Mouse (Mus musculus): ENCODE results near the gene Cacna1c. TPM values are rescaled to one million over a fixed set of nuclear protein-coding genes. Genes with fewer than 3 reads are reported as not detected.

Gene Cacna1c
- polyA plus RNA-seq, 1 experiment from 2014 or later = 0.30 TPM

GRCm38 (mm10) chr6:118538627-118539026 lies 657.6 kb downstream of the Cacna1c start:
- no peak for ATAC-seq (ENCODE audit: low read depth)
- no peak overlapping the region for H3K27ac ChIP-seq (ENCODE audit: low read length)
- 53% methylated on average over 4 of the region's 4 CpGs for WGBS (ENCODE audit: insufficient replicate concordance)
- no peak overlapping the region for H3K4me2 ChIP-seq (ENCODE audit: low read depth, low read length)
- H3K27me3 ChIP-seq (ENCODE audit: control insufficient read depth, insufficient read depth, low read depth, low read length) = no peaks in the 10 kb centered on the region
- no peak overlapping the region for H3K9ac ChIP-seq (ENCODE audit: low read depth, low read length)
- H3K9me3 ChIP-seq (replicated peaks; ENCODE audit: control insufficient read depth, low read length) = no peaks in the 10 kb centered on the region
- H3K4me3 ChIP-seq (ENCODE audit: low read depth, low read length) = no peak overlapping the region
- H3K4me1 ChIP-seq (ENCODE audit: control insufficient read depth, low read depth, low read length) = no peaks in the 10 kb centered on the region
- peaks cover 4% of the 10 kb centered on the region for H3K36me3 ChIP-seq (ENCODE audit: control insufficient read depth, insufficient read depth)

Other genes starting within 250 kb of the Cacna1c start
- gene Dcp1b, start 21.2 kb downstream of the Cacna1c start, polyA plus RNA-seq (2015; fragmentation: Nextera tagmentation; extraction: Ambion mirVana) = 2.7 and 3.2 TPM in 2 replicates
- gene Cacna2d4, start 40.1 kb upstream of the Cacna1c start, polyA plus RNA-seq (2015; fragmentation: Nextera tagmentation; extraction: Ambion mirVana) = 0.02 TPM in 1 of 2 replicates, not detected in the other
- gene Lrtm2, start 134.3 kb upstream of the Cacna1c start, polyA plus RNA-seq (2015; fragmentation: Nextera tagmentation; extraction: Ambion mirVana) = not detected in 2 replicates
- 29.4 and 35.2 TPM in 2 replicates for gene Adipor2, start 221.3 kb upstream of the Cacna1c start, polyA plus RNA-seq (2015; fragmentation: Nextera tagmentation; extraction: Ambion mirVana)

Data from liver, embryonic 16.5 days (tissue).